Mouse (Mus musculus): ENCODE data around the gene Trappc10.
A peak's percentile ranks its signal among the peaks of the same experiment; 100 is the strongest.
"Not testable (repeated sequence)": the region's sequence is repeated elsewhere in the genome, so short reads cannot be mapped to it uniquely, and the experiment has no call there.

Trappc10 gene

DNA sequence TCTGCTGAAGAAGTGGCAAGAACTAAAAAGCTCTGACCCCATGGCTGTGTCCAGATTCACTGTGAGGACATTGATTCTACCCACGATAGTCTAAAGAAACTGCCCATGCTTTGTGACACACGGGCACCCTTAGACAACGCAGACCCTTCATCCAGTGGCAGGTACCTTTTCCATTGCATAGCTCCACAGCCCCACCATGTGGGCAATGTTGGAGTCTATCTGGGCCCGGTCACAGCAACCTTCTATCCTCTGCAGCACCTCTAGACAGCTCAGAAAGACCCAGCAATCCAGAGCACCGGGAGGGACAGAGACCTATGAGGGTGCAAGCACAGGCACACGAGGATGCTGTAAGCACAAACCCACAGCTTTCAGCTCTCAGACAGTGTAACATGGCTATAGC lies 33.1 kb downstream of the Trappc10 start:
- no peak for DNase-seq (ENCODE audit: low read depth, low spot score)

DNA sequence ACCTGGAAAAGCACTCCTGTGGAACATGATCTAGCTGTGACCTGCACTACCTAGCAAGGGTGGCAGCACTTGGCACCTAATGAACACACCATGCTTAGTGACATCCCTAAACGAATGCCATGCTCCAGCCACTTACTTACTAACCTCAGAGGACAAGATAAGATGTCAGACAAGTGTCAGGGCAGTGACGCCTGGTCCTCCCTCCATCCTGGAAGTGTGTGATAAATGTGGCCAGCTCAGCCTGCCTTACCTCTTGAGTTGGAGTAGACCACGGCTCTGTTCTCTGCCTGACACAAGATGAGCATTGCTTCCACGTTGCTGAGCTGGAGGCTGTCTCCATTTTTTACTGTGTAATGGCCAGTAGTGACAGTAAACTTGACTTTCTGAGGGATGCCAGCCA lies 43.3 kb downstream of the Trappc10 start:
- no peak for DNase-seq (ENCODE audit: low read depth, low spot score)

DNA sequence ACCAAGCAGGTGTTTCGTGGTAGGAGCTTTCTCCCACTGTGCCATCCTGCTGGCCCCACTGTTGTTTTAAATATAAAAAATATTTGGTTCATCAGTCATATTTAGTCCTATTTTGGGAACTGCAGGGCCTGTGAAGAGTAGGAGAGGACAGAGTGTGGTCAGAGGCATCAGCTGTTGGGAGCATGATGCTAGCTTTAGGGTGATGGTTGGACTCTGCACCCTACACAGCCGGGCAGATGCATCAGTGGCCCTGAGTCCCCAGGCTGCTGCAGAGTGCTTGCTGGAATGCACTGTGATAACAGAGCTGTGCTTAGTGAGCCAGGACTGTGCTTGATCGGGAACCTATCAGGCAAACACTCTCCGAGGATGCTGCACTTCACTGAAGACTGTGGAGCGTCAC lies 51.5 kb downstream of the Trappc10 start:
- no peak for DNase-seq (ENCODE audit: low read depth, low spot score)

DNA sequence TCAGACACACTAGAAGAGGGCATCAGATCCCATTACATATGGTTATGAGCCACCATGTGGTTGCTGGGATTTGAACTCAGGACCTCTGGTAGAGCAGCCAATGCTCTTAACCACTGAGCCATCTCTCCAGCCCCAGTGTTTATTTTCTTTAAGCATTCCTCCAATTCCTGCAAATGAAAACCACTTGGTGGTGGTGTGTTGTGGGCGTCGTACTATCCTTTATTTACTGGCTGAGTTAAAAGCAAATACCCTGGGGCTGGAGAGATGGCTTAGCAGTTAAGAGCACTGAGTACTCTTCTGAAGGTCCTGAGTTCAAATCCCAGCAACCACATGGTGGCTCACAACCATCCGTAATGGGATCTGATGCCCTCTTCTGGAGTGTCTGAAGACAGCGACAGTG lies 58.4 kb downstream of the Trappc10 start:
- DNase-seq (ENCODE audit: low read depth, low spot score) = not testable (repeated sequence)

DNA sequence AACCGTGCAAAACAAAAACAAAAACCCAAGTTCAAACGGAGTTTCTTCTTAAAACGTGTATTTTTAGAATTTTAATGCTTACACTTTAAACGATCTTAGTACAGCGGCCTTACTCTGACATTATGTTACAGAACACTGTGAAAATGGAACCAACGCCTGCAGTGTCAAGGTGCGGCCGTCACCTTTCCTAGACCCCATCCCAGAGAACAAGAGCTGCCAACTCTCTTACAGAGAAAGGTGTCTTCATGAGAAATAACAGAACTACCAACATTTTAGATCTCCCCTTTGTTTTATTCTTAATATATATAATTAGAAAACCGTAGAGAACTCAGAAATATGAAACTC lies 59.1 kb downstream of the Trappc10 start:
- DNase-seq (ENCODE audit: low read depth, low spot score) = no peak

DNA sequence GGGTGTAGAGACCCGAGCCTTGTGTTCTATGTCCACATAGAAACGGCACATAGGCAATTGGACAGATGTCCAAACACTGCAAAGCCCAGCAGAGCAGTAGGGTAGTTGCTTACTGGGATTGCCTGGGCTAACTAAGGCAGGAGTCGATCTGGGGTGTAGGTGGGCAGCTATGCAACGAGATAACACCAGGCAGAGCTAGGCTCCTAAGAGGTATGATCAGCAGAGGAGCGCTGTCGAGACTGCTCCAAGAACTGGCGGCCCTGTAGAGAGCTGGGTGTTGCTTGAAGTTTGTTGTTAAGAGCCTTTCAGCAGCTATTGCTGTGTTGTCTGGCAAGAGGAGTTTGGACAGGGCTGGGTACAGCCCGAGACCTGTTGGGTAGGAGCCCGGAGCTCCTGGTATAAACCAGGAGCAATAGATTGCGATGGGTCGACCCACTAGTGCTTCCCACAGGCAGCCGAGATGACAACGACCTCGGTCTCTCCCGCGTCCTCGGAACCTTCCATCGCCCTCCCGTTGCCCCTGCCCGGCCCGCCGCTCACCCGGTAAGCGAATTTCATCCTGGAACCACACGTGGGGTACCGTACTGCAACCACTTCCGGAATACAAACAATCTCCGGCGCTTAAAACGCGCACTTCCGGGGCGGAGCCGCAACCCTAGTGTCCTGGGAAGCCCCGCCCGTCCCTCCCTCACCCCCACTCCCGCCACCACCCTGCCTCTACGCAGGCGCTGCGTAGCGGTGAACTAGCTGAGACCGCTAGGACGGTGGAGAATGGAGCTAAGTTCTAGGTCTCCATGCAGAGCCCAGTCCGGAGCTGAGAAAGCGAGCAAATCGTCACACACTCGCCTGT lies 59.7 kb downstream of the Trappc10 start, which contains the start of gene Pwp2:
TSS of gene Pwp2 (minus strand) at position 619 of the 850 bp plus-strand sequence.
- peak; percentile 87 for DNase-seq (ENCODE audit: low read depth, low spot score)

DNA sequence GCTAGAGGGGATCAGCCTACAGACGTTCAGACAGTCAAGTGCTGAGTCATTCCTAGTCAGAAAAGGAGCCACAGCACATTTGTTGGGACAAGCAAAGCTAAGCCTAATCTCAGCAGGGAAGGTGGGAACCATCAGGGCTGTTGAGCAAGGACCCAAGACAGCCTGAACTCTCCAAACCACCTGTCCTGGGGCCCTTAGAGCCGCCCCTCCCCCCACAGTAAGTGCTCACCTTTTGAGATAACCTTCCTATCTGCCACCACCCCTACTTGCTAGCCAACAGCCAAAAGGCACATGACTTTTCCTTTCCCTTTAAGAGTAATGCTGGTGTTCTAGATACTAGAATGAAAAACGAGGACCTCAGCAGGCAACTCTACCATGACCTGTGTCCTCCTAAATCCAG lies 60.9 kb downstream of the Trappc10 start:
- DNase-seq (ENCODE audit: low read depth, low spot score) = no peak

DNA sequence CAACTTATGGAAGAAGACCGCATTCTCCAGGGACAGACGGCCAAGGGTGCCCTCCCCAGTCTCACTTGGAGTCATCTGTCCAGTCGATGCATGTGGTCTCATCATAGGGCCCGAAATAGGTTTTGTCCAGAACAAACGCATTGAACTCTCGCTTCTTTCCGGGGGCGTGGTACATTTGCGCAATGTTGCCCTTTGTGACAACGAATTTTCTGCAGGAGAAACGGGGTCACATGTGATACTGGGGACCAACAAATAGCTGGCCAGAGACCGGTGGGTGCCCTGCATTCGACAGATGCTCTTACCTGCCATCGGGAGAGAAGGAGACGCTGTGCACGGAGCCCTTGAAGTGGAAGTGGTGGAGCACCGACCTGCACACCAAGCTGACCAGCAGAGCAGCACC lies 62.1 kb downstream of the Trappc10 start:
- no peak for DNase-seq (ENCODE audit: low read depth, low spot score)

DNA sequence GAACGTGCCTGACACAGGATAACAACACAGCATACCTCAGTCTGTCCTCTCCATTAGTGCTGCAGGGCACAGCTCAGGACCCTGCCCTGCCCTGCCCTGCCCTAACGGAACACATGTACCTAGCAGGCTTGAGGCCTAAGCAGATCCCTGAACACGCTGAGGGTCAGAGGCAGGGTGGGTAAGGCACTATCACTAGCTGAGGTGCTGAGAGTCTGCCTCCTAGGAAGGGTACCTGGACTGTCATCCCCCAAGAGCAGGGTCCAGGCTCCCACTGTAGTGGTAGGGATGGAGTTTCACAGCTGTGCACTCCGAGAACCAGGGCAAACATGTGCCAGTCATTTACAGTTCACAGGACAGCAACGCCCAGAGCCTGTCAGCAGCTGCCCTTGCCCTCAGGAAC lies 70.0 kb downstream of the Trappc10 start:
- no peak for DNase-seq (ENCODE audit: low read depth, low spot score)

DNA sequence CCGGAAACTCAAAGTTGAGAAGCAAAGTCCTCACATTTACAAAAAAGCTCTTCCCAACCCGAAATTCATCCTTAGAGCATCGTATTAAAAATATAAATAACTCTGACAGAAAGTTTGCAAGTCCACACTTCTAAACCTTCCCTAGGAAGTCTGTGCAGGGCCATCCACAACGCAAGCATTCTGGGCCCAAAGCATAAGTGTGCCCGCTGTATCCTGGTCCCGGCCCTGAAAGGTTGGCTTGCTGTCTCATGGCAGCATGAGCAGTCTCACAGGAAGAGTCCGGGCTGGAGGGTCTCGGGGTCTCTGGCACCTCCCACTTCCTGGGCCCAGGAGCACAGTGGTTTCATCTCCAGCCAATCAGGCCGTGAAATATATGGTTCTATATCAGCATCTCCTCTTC lies 72.9 kb downstream of the Trappc10 start:
- DNase-seq (ENCODE audit: low read depth, low spot score) = no peak

DNA sequence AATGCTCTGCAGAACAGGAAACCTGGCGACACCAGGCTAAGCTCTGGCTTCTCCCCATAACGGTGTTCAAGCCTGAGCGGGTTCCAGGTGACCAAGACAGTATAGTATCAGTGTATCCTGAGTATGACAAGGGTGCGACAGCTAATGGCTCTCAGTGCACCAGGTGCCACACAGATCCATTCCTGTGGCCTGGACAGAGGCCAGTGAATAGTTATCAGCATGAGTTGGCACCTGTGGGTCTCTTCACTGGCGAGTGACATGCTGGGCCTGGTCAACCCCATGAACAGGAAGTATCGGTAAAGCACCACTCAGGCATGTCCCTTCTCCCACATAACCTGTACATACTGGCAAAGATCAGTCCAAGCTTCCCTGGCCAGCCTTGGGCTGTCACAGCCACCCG lies 73.4 kb downstream of the Trappc10 start:
- DNase-seq (ENCODE audit: low read depth, low spot score) = no peak

DNA sequence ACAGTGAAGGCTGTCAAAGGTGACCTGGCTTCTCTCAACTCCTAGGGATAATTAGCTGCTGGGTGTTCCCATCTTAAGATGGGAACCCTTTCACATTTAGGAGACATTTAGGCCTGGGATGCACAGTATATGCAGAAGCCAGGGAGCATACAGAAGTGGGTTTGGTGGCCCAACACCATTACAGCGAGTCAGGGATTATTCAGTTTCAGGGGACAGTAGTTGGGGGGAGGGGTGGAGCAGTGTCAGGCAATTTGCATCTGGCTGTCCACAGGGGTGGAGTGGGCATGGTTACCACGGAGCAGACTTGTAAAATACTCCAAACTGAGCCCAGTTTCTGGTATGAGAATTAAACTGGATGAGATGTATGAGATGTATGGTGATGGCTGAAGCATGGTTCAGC lies 74.0 kb downstream of the Trappc10 start:
- no peak for DNase-seq (ENCODE audit: low read depth, low spot score)

DNA sequence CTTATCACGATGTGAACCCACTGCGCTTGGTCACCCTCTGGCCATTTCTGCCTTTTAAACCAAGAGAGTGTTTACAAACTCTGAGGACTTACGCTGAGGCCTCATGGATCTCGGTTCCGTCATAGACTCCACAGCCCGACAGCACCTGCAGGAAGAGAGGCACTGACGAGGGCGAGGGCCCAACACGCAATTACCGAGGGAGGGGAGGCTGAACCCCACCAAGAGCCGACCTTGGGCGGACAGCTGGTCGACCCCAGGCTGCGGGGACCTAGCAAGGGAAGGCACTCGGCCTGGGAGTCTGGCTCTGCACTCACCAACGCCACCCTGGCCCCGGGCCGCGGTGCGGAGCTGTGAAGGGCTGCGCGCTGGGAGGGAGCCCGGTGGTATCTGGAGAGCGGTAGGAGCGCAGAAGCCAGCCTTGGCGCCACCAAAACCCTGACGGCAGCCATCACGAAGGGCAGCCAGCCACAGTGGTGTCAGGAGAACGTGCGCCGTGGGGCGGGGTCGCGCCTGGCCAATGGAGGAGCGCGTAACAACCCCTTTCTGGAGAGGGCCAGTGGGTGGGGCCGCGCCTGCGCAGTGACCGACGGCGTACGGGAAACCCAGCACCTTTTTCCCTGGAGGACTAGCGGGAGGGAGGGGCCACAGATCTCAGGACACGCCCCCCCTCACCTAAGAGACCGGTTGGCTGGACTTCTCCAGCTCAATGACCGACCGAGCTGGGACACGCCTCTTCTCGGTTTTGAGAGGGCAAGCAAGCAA lies 75.0 kb downstream of the Trappc10 start, which contains the start of gene D10Jhu81e:
TSS of gene D10Jhu81e (minus strand) at position 502 of the 762 bp plus-strand sequence.
- DNase-seq (ENCODE audit: low read depth, low spot score) = peak; percentile 95

DNA sequence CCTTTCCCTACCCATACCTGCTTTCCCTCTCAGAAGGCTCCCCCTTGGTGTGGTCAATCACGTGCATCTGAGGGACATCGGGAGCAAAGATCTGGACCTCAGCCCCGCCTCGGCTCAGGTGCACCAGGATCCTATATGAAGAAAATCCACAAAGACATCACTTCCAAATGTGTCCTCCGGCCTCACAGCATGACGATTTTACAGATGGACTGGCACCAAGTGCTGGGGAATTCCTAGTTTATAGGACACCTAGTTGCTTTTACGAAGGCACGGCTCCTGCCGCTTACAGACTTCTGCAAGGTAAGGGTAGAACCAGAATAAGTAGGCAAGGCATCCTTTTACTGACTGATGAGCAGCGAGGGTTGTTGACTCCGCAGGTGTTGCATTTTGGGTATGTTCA lies 75.6 kb downstream of the Trappc10 start:
- DNase-seq (ENCODE audit: low read depth, low spot score) = no peak

DNA sequence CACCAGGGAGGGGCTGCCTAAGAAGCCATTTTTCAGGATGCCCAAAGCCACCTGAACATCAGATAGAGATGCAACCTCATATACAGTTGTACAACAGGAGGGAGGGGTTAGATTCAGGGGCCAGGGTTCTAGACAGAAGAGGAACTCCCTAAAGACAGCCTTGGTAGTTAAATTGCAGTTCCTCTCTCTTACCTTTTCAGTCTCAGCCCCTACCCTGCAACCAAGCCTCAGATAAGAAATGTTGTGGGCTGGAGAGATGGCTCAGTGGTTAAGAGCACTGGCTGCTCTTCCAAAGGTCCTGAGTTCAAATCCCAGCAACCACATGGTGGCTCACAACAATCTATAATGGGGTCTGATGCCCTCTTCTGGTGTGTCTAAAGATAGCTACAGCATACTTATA lies 76.7 kb downstream of the Trappc10 start:
- no peak for DNase-seq (ENCODE audit: low read depth, low spot score)

DNA sequence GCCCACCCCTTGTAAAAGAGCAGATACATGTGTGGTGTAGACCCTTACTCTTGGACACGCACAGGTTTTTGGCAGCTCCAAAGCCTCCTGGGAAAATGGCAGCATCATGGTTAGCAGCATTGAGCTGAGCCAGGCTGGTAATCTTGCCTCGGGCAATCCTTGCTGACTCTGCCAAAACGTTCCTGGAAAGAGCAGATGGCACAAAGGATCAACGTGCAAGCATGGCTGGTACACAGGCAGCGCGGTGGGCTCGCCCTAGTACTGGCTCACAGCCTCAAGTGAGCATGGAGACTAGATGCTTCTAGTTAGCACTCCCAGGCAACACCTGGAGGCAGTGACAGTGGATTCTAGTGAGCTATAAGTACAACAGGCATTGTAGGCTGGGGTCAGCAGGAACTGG lies 77.1 kb downstream of the Trappc10 start:
- no peak for DNase-seq (ENCODE audit: low read depth, low spot score)

DNA sequence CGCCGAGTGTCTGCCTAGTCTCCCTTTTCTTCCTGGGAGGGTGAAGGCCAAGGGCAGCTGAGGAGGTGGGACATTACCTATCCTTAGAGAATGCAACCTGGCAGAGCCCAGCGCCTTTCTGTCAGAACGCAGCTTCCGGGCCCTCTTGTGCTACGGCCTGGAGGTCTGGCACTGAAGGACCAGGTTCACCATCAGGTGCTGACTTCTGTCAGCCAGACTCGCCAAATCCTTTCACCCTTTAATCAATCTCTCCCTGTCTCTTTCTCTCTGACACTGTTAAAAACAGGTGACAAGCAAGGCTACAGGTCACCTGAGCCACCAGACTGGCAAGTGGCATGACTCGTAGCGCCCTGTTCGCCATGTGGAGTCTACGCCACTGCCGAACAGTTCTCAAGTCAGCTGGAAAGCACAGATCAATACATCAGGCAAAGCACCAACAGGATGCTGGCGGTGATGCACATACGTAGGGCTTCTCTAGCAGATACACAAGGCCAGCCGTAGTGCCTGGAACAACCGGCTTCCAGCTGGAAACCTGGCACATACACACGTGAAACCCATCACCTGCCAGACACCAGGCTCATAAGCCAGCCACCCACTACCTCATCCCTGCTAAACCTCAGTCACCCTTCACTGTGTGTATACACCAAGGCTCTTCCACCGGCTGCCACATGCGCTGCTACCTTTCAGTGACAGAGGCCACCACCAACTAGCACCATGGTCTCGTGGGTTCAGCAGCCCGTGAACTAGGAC lies 79.0 kb downstream of the Trappc10 start:
- DNase-seq (ENCODE audit: low read depth, low spot score) = no peak

DNA sequence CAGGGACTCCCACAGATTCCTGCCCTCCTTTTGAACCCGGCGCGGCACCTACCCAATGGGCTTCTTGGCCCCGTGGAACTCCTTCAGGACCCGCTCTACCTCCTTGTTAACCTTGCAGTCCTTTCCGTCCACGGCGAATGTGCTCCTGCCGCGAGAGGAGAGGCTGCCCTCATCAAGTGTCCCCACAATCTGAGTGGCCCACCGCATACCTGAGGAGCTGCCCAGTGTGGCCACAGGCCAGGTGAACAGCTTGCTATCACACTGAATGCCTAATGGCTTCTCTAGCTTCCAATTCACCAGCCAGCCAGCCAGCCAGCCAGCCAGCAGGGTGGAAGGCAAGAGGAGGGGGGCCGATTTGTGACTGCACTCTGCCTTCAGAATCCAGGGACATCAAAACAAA lies 79.7 kb downstream of the Trappc10 start:
- DNase-seq (ENCODE audit: low read depth, low spot score) = no peak

DNA sequence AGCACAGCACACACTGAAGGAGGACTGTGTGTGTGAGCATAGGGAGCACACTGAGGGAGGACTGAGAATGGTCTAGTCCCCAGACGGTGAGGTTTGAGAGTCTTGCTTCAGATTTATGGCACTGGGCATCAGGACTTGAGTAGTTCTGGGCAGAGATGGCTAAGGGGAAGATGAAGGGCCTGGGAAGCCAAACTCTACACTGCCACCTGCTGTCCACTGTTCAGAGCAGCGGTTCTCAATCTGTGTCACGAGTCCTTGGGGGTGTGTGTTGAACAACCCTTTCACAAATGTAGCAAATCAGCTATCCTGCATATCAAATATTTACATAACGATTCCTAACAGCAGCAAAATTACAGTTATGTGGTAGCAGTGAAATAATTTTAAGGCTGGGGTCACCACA lies 80.5 kb downstream of the Trappc10 start:
- DNase-seq (ENCODE audit: low read depth, low spot score) = peak; percentile 53

DNA sequence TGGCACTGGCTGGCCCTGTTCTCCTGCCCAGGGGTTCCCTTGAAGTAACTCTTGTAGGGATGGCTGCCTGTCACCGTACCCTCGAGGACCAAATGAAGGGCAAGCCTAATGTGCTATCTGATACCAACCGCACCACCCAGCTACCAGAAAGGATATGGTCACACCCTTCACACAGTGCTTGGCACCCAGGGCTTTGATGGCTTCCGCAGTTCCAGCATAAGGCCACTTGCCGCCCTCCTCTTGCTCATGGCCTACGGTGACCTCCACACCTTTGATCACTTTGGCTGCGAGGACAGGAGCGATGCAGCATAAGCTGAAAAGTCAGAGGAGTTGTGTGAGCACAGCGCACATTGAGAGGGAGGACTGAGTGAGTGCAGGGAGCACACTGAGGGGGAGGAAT lies 81.2 kb downstream of the Trappc10 start:
- no peak for DNase-seq (ENCODE audit: low read depth, low spot score)

DNA sequence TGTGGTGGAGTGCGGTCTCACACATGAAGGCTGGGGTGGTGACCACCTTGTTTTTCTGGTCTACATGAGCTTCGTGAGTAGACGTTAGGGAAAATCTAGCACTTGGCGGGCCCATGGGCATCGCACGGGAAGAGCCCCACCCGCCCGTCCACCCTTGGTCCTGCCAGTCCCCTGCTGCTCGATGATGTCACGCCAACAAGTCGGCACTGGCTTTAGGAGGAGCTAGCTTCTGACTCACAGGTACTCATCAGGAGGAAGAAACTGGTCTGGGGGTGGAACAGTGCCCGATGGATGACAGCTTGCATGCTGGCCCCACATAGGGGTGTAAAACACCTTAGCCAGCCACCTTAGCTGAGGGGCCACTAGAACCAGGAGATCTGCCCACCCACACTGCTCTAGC lies 81.8 kb downstream of the Trappc10 start:
- DNase-seq (ENCODE audit: low read depth, low spot score) = no peak

DNA sequence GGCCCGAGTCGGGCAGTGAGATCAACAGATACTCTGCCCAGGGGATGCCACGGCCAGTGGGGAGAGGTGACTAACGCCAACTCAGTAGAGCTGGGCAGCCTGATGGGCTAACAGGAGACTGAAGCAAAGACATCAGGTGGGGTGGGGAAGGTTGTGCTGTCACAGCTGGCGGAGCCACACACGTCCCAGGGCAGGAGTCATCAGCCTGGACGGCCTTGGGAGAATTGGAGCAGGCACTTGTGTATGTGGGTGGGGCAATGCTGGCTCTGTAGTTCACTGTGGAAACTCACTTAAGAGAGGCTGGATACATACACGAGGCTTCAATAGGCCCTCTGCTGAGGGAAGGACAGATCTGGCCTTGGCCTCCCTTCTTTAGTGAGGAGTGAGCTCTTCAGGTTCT lies 83.3 kb downstream of the Trappc10 start:
- DNase-seq (ENCODE audit: low read depth, low spot score) = no peak
